ENCODE assay signal across 8 mouse cellular contexts in genomic region chr13:99842626-99843025, GRCm38 (mm10). TPM values are rescaled to one million over a fixed set of nuclear protein-coding genes. Genes with fewer than 3 reads are reported as not detected.
A peak's percentile ranks its signal among the peaks of the same experiment; 100 is the strongest.
DNase-seq lines count a peak whose midpoint lies in the region; ATAC-seq and TF ChIP-seq lines count a peak whose summit lies in the region.

No protein-coding gene starts in this region.

- no peak overlapping the region for H3K4me2 ChIP-seq in intestine, postnatal 0 days (replicated peaks; ENCODE audit: low read depth)
- no peak overlapping the region for H3K4me2 ChIP-seq in midbrain, embryonic 11.5 days

- no peak for TF ChIP-seq EP300 in heart, adult 2 months (IDR thresholded peaks at IDR 0.05; ENCODE audit: insufficient read depth, low read depth, low read length)

- intact Hi-C loops in heart, adult 2 months (cut with DNase I) = no loop called here

- no peak for ATAC-seq in intestine, postnatal 0 days
- peak; percentile 60; the same call in 1 of the 2 replicates for ATAC-seq in midbrain, embryonic 11.5 days (ENCODE audit: low FRiP score)

- H3K27ac ChIP-seq in heart, adult 2 months = no peak overlapping the region
- no peak overlapping the region for H3K27ac ChIP-seq in ES-E14 (ENCODE audit: insufficient read depth, low read depth, low read length, poor library complexity, severe bottlenecking)
- H3K27ac ChIP-seq in intestine, postnatal 0 days (ENCODE audit: low read depth, low read length) = no peak overlapping the region
- no peak overlapping the region for H3K27ac ChIP-seq in midbrain, embryonic 11.5 days (ENCODE audit: low read depth, low read length)

- H3K4me1 ChIP-seq in heart, adult 2 months (ENCODE audit: control insufficient read depth, insufficient read depth, low read length) = peaks cover 3% of the 10 kb centered on the region; the same call in 1 of the 2 replicates
- no peaks in the 10 kb centered on the region; a peak in 1 of 4 replicates for H3K4me1 ChIP-seq in ES-E14 (ENCODE audit: control insufficient read depth in 2 of 2, insufficient read depth in 2 of 2, low read length in 2 of 2, poor library complexity in 1 of 2)
- H3K4me1 ChIP-seq in intestine, postnatal 0 days (replicated peaks; ENCODE audit: control insufficient read depth, insufficient read depth, low read length) = no peaks in the 10 kb centered on the region
- peaks cover 2% of the 10 kb centered on the region; the same call in 1 of the 2 replicates for H3K4me1 ChIP-seq in midbrain, embryonic 11.5 days (ENCODE audit: control insufficient read depth, insufficient read depth, low read length)

- H3K36me3 ChIP-seq in heart, adult 2 months (ENCODE audit: control insufficient read depth, insufficient read depth, low read length) = peaks cover 2% of the 10 kb centered on the region; the same call in 1 of the 2 replicates
- no peaks in the 10 kb centered on the region for H3K36me3 ChIP-seq in ES-E14 (ENCODE audit: control insufficient read depth, insufficient read depth, low read length, poor library complexity, severe bottlenecking)
- H3K36me3 ChIP-seq in intestine, postnatal 0 days (ENCODE audit: control insufficient read depth, insufficient read depth) = no peaks in the 10 kb centered on the region
- H3K36me3 ChIP-seq in midbrain, embryonic 11.5 days (ENCODE audit: control insufficient read depth, insufficient read depth, low read length) = no peaks in the 10 kb centered on the region

- no peak for DNase-seq in heart, adult 2 months
- DNase-seq in heart, adult 9 months (ENCODE audit: low spot score in 2 of 2) = no peak
- no peak for DNase-seq in ES-E14 (ENCODE audit: low read depth, low spot score)
- peak; percentile 63 for DNase-seq in embryo, embryonic 10.5 days (ENCODE audit: low spot score)
- peak; percentile 82 for DNase-seq in midbrain, embryonic 11.5 days (ENCODE audit: low spot score, missing footprints)
- DNase-seq in testis, postnatal 14 days (ENCODE audit: low spot score) = peak; percentile 20
- no peak for DNase-seq in gastrocnemius, adult 18-20 months (ENCODE audit: low spot score)

- WGBS in heart, adult 2 months = 25% methylated on average over 9 of the region's 9 CpGs
- WGBS in intestine, postnatal 0 days = 21% methylated on average over 9 of the region's 9 CpGs
- WGBS in midbrain, embryonic 11.5 days = 42% methylated on average over 9 of the region's 9 CpGs

- H3K79me2 ChIP-seq in heart, adult 2 months (replicated peaks; ENCODE audit: control insufficient read depth, insufficient read depth, low read length) = no peaks in the 10 kb centered on the region

- in situ Hi-C loops in ES-E14 (cut with MboI; ENCODE audit: low sequenced_read_pairs in 2 of 2, unreplicated experiment in 2 of 2) = loop anchor here (10.0 to 25.0 kb wide), 2 partner anchors 468 to 480 kb away; no protein-coding TSS in a partner anchor

- no peak for TF ChIP-seq POLR2A in heart, adult 2 months (IDR thresholded peaks at IDR 0.05; ENCODE audit: insufficient read depth, low read depth, low read length)

- no peak overlapping the region for H3K4me3 ChIP-seq in heart, adult 2 months
- no peak overlapping the region for H3K4me3 ChIP-seq in ES-E14 (ENCODE audit: insufficient read depth in 1 of 2, low read depth in 1 of 2, low read length in 2 of 2, poor library complexity in 1 of 2, severe bottlenecking in 1 of 2)
- no peak overlapping the region for H3K4me3 ChIP-seq in intestine, postnatal 0 days (ENCODE audit: low read depth, low read length)
- H3K4me3 ChIP-seq in midbrain, embryonic 11.5 days (ENCODE audit: low read depth, low read length) = no peak overlapping the region

- H3K27me3 ChIP-seq in heart, adult 2 months (ENCODE audit: control insufficient read depth, insufficient read depth, low read length) = no peaks in the 10 kb centered on the region
- H3K27me3 ChIP-seq in intestine, postnatal 0 days (replicated peaks; ENCODE audit: control insufficient read depth, insufficient read depth, low read length) = no peaks in the 10 kb centered on the region
- H3K27me3 ChIP-seq in midbrain, embryonic 11.5 days (ENCODE audit: control insufficient read depth, insufficient read depth, low read length) = no peaks in the 10 kb centered on the region

- TF ChIP-seq CTCF in heart, adult 2 months (IDR thresholded peaks at IDR 0.05) = peak; percentile 57
- peak; percentile 75 for TF ChIP-seq CTCF in intestine, postnatal 0 days (IDR thresholded peaks at IDR 0.05; ENCODE audit: low read depth)

- H3K9ac ChIP-seq in heart, adult 2 months (ENCODE audit: low read depth, low read length) = no peak overlapping the region
- H3K9ac ChIP-seq in ES-E14 (ENCODE audit: insufficient read depth, low read depth, low read length, poor library complexity, severe bottlenecking) = no peak overlapping the region
- no peak overlapping the region for H3K9ac ChIP-seq in intestine, postnatal 0 days (ENCODE audit: low read depth, low read length)
- H3K9ac ChIP-seq in midbrain, embryonic 11.5 days (ENCODE audit: low read length) = no peak overlapping the region

- no peaks in the 10 kb centered on the region for H3K9me3 ChIP-seq in ES-E14 (ENCODE audit: control insufficient read depth, insufficient read depth, low read depth, low read length)
- no peaks in the 10 kb centered on the region for H3K9me3 ChIP-seq in intestine, postnatal 0 days (ENCODE audit: control insufficient read depth)
- no peaks in the 10 kb centered on the region for H3K9me3 ChIP-seq in midbrain, embryonic 11.5 days (ENCODE audit: control insufficient read depth, low read length)

TF ChIP-seq in ES-E14, 5 proteins besides CTCF, POLR2A, EP300 and RAD21:
- TF ChIP-seq ZNF384 (IDR thresholded peaks at IDR 0.05; ENCODE audit: low read depth, low read length) = no peak
- TF ChIP-seq ZC3H11A (IDR thresholded peaks at IDR 0.05; ENCODE audit: borderline replicate concordance, low read depth, low read length) = peak; percentile 25; the same call in 1 of the 2 replicates
- TF ChIP-seq CHD2 (IDR thresholded peaks at IDR 0.05; ENCODE audit: low read depth, low read length) = no peak
- TF ChIP-seq MAFK (IDR thresholded peaks at IDR 0.05; ENCODE audit: insufficient read depth, low read depth, low read length) = no peak
- no peak for TF ChIP-seq HCFC1 (IDR thresholded peaks at IDR 0.05; ENCODE audit: borderline replicate concordance, insufficient read depth, low read length)
TF ChIP-seq in ES-E14: peak in this region for 1.

RNA-seq across cellular contexts. Expression of gene Cartpt, which starts 58.3 kb away (rescaled TPM):
- under 1 TPM; 0.26 to 0.41 TPM for total RNA-seq in heart, adult 2 months (2021)
- polyA plus RNA-seq in heart, adult 2 months (2012; rRNA removed) = 0.25 and 0.79 TPM in 2 replicates
- total RNA-seq in ES-E14 (2012; rRNA removed) = not detected in 2 replicates
- polyA plus RNA-seq in intestine, postnatal 0 days (2015; fragmentation: Nextera tagmentation; extraction: Ambion mirVana) = 32.5 and 34.1 TPM in 2 replicates
- 36.2 and 39.3 TPM in 2 replicates for polyA plus RNA-seq in midbrain, embryonic 11.5 days (2014; fragmentation: Nextera tagmentation; extraction: Ambion mirVana)
- total RNA-seq in gastrocnemius, adult 18-20 months (2021) = not detected

Comparison
In these comparisons a context has a peak if more than half of its experiments do, and no peak if none do; other contexts are left out.
1. DNase-seq: peak in embryo, embryonic 10.5 days (single experiment), midbrain, embryonic 11.5 days (single experiment) and testis, postnatal 14 days (single experiment); none in heart, adult 2 months (0 of 2), heart, adult 9 months (0 of 2), ES-E14 (single experiment) and gastrocnemius, adult 18-20 months (single experiment).